Mouse (Mus musculus): Measurements from ENCODE around the gene Nbeal1. TPM values are rescaled to one million over a fixed set of nuclear protein-coding genes. Genes with fewer than 3 reads are reported as not detected.
A peak's percentile ranks its signal among the peaks of the same experiment; 100 is the strongest.

Nbeal1 gene
- polyA plus RNA-seq, 1 experiment = 1.2 TPM

- Histone ChIP-seq H3K27me3 (ENCODE audit: control insufficient read depth, insufficient read depth, insufficient read length) (no peaks in the 10 kb centered on the region), H3K36me3 (ENCODE audit: control insufficient read depth, insufficient read depth) (peaks cover 38% of the 10 kb centered on the region), H3ac (ENCODE audit: control insufficient read depth, insufficient read length) (no peak overlapping the region), H3K4me3 (no peak overlapping the region), H3K4me2 (ENCODE audit: low read depth) (no peak overlapping the region), H3K79me2 (ENCODE audit: control insufficient read depth, insufficient read depth) (no peaks in the 10 kb centered on the region)
- TF ChIP-seq TCF12 (IDR thresholded peaks at IDR 0.05; ENCODE audit: insufficient read depth, poor library complexity, severe bottlenecking) = no peak
- TF ChIP-seq MYOG (IDR thresholded peaks at IDR 0.05; ENCODE audit: control insufficient read depth in 1 of 3, insufficient read depth in 1 of 3, insufficient read length in 2 of 3, low read depth in 2 of 3) = no peak
- no peak for TF ChIP-seq POLR2A (IDR thresholded peaks at IDR 0.05; ENCODE audit: insufficient read length, low read depth)
- no peak for TF ChIP-seq TCF3 (IDR thresholded peaks at IDR 0.05; ENCODE audit: insufficient read length, low read depth)
- TF ChIP-seq CEBPB (IDR thresholded peaks at IDR 0.05; ENCODE audit: insufficient read depth, poor library complexity, severe bottlenecking) = no peak
- no peak for TF ChIP-seq REST (IDR thresholded peaks at IDR 0.05; ENCODE audit: insufficient read depth, insufficient read length)
- no peak for TF ChIP-seq MAX (IDR thresholded peaks at IDR 0.05; ENCODE audit: low read depth)
- TF ChIP-seq USF1 (IDR thresholded peaks at IDR 0.05; ENCODE audit: low read depth) = no peak
- TF ChIP-seq E2F4 (IDR thresholded peaks at IDR 0.05; ENCODE audit: insufficient read depth) = no peak
- no peak for TF ChIP-seq POLR2AphosphoS2 (IDR thresholded peaks at IDR 0.05; ENCODE audit: insufficient read length, low read depth)
- no peak for TF ChIP-seq MYOD1 (IDR thresholded peaks at IDR 0.05; ENCODE audit: control insufficient read depth in 1 of 3, insufficient read length in 2 of 3, low read depth in 2 of 3)
- TF ChIP-seq SRF (IDR thresholded peaks at IDR 0.05; ENCODE audit: control insufficient read depth, insufficient read length, low read depth) = no peak
Measured at GRCm38 (mm10) chr1:60272471-60272870, 92.1 kb downstream of the Nbeal1 start.

DNA sequence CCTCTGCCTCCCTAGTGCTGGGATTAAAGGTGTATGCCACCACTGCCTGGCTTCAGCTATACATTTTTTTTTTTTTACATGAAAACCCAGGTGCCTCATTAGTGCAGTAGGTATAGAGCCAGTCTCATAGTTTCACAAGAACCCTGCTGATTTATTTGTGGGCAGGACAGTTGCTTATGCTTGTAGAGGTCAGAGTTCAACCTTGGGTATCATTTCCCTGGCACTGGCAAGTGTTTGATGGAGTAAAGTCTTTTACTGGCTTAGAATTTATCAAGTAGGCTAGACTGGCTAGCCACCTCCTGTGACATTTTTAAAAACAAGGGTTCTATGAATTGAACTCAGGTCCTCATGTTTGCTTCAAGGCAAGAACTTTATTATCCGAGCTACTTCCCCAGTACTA, 113.5 kb downstream of the Nbeal1 start:
- no peak for TF ChIP-seq REST (IDR thresholded peaks at IDR 0.05; ENCODE audit: insufficient read depth, insufficient read length)
- TF ChIP-seq MYOG (IDR thresholded peaks at IDR 0.05; ENCODE audit: control insufficient read depth in 1 of 3, insufficient read depth in 1 of 3, insufficient read length in 2 of 3, low read depth in 2 of 3) = no peak
- no peak for TF ChIP-seq USF1 (IDR thresholded peaks at IDR 0.05; ENCODE audit: low read depth)
- TF ChIP-seq TCF12 (IDR thresholded peaks at IDR 0.05; ENCODE audit: insufficient read depth, poor library complexity, severe bottlenecking) = no peak
- no peak for TF ChIP-seq POLR2A (IDR thresholded peaks at IDR 0.05; ENCODE audit: insufficient read length, low read depth)
- TF ChIP-seq MYOD1 (IDR thresholded peaks at IDR 0.05; ENCODE audit: control insufficient read depth in 1 of 3, insufficient read length in 2 of 3, low read depth in 2 of 3) = no peak
- no peak overlapping the region for H3K4me3 ChIP-seq
- H3K36me3 ChIP-seq (ENCODE audit: control insufficient read depth, insufficient read depth) = peaks cover 44% of the 10 kb centered on the region
- no peaks in the 10 kb centered on the region for H3K79me2 ChIP-seq (ENCODE audit: control insufficient read depth, insufficient read depth)
- H3K27me3 ChIP-seq (ENCODE audit: control insufficient read depth, insufficient read depth, insufficient read length) = no peaks in the 10 kb centered on the region
- no peak overlapping the region for H3ac ChIP-seq (ENCODE audit: control insufficient read depth, insufficient read length)
- H3K4me2 ChIP-seq (ENCODE audit: low read depth) = no peak overlapping the region

- TF ChIP-seq USF1 (IDR thresholded peaks at IDR 0.05; ENCODE audit: low read depth) (peak; percentile 46), POLR2AphosphoS2 (IDR thresholded peaks at IDR 0.05; ENCODE audit: insufficient read length, low read depth) (peak; percentile 81), E2F4 (IDR thresholded peaks at IDR 0.05; ENCODE audit: insufficient read depth) (no peak), POLR2A (IDR thresholded peaks at IDR 0.05; ENCODE audit: insufficient read length, low read depth) (peak; percentile 98), MYOD1 (IDR thresholded peaks at IDR 0.05; ENCODE audit: control insufficient read depth in 1 of 3, insufficient read length in 2 of 3, low read depth in 2 of 3) (no peak), MYOG (IDR thresholded peaks at IDR 0.05; ENCODE audit: control insufficient read depth in 1 of 3, insufficient read depth in 1 of 3, insufficient read length in 2 of 3, low read depth in 2 of 3) (peak in 1 of 3 experiments; percentile 24)
- H3K4me3 ChIP-seq = peak within 1 kb of the TSS; percentile 82
- H3K27me3 ChIP-seq (ENCODE audit: control insufficient read depth, insufficient read depth, insufficient read length) = no peaks in the 10 kb centered on the region
- peak within 1 kb of the TSS; percentile 77 for H3K4me2 ChIP-seq (ENCODE audit: low read depth)
- H3K36me3 ChIP-seq (ENCODE audit: control insufficient read depth, insufficient read depth) = peaks cover 13% of the 10 kb centered on the region
- peaks cover 27% of the 10 kb centered on the region for H3K79me2 ChIP-seq (ENCODE audit: control insufficient read depth, insufficient read depth)
- peak within 1 kb of the TSS; percentile 32 for H3ac ChIP-seq (ENCODE audit: control insufficient read depth, insufficient read length)
Measured at GRCm38 (mm10) chr1:60342808-60343629, 162.6 kb downstream of the Nbeal1 start, which contains the start of gene Cyp20a1. Cyp20a1 (plus strand) TSS chr1:60343323.

DNA sequence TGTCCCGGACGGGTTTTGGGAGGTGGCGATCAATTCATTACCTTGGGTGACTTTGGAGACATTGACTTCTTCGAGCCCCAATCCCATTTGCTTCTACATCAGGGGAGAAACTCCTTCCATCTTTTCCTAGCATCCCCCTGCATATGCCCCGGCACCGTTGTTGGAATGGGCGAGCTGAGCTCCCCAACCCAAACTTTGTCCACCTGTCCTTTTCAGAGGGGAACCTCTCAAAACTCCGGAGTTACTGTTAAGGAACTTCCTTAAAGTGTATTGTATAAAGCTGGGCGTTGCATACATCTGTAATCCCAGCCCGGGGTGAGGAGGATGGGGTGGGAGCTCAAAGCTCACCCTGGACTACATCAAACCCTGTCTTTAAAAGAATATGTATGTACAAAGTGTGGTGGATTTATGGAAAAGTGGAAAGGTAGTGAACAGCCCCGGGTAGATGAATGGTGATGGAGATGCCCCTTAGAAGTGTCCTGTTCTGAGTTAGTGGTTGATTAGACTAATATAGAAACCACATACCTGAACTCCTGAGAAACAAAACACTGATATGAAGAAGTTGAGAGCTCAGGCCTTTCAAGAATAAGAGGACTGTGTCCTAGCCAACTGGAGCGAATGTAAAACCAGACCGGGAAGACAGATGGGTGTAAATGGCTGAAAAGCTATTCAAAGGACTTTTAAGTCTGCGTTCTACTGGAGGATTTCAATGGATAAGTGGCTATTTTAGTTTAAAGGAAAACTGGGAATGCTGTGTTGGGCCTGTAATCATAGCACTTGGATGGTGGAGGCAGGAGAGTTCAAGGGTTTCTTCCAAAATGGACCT, 163.4 kb downstream of the Nbeal1 start:
- peak overlapping the region; percentile 32 for H3ac ChIP-seq (ENCODE audit: control insufficient read depth, insufficient read length)
- peaks cover 9% of the 10 kb centered on the region for H3K36me3 ChIP-seq (ENCODE audit: control insufficient read depth, insufficient read depth)
- peak overlapping the region; percentile 77 for H3K4me2 ChIP-seq (ENCODE audit: low read depth)
- H3K27me3 ChIP-seq (ENCODE audit: control insufficient read depth, insufficient read depth, insufficient read length) = no peaks in the 10 kb centered on the region
- no peak for TF ChIP-seq USF1 (IDR thresholded peaks at IDR 0.05; ENCODE audit: low read depth)
- H3K79me2 ChIP-seq (ENCODE audit: control insufficient read depth, insufficient read depth) = peaks cover 29% of the 10 kb centered on the region
- H3K4me3 ChIP-seq = peak overlapping the region; percentile 82

GRCm38 (mm10) chr1:60344670-60345069, 164.3 kb downstream of the Nbeal1 start:
- peaks cover 34% of the 10 kb centered on the region for H3K79me2 ChIP-seq (ENCODE audit: control insufficient read depth, insufficient read depth)

More at GRCm38 (mm10) chr1:60344670-60345069, 164.3 kb downstream of the Nbeal1 start:
- no peaks in the 10 kb centered on the region for H3K27me3 ChIP-seq (ENCODE audit: control insufficient read depth, insufficient read depth, insufficient read length)
- H3K4me3 ChIP-seq = peak overlapping the region; percentile 82
- peak overlapping the region; percentile 77 for H3K4me2 ChIP-seq (ENCODE audit: low read depth)
- no peak overlapping the region for H3ac ChIP-seq (ENCODE audit: control insufficient read depth, insufficient read length)
- H3K36me3 ChIP-seq (ENCODE audit: control insufficient read depth, insufficient read depth) = peaks cover 3% of the 10 kb centered on the region
- TF ChIP-seq CEBPB (IDR thresholded peaks at IDR 0.05; ENCODE audit: insufficient read depth, poor library complexity, severe bottlenecking) (no peak), SRF (IDR thresholded peaks at IDR 0.05; ENCODE audit: control insufficient read depth, insufficient read length, low read depth) (no peak), TCF3 (IDR thresholded peaks at IDR 0.05; ENCODE audit: insufficient read length, low read depth) (no peak), TCF12 (IDR thresholded peaks at IDR 0.05; ENCODE audit: insufficient read depth, poor library complexity, severe bottlenecking) (no peak), MAX (IDR thresholded peaks at IDR 0.05; ENCODE audit: low read depth) (no peak), REST (IDR thresholded peaks at IDR 0.05; ENCODE audit: insufficient read depth, insufficient read length) (no peak), USF1 (IDR thresholded peaks at IDR 0.05; ENCODE audit: low read depth) (no peak), MYOG (IDR thresholded peaks at IDR 0.05; ENCODE audit: control insufficient read depth in 1 of 3, insufficient read depth in 1 of 3, insufficient read length in 2 of 3, low read depth in 2 of 3) (no peak), E2F4 (IDR thresholded peaks at IDR 0.05; ENCODE audit: insufficient read depth) (no peak), POLR2AphosphoS2 (IDR thresholded peaks at IDR 0.05; ENCODE audit: insufficient read length, low read depth) (no peak), POLR2A (IDR thresholded peaks at IDR 0.05; ENCODE audit: insufficient read length, low read depth) (no peak), MYOD1 (IDR thresholded peaks at IDR 0.05; ENCODE audit: control insufficient read depth in 1 of 3, insufficient read length in 2 of 3, low read depth in 2 of 3) (no peak)

Data from myocyte (in vitro differentiated cells).